Mouse (Mus musculus) CD4-positive, CD25-positive, alpha-beta regulatory T cell (primary cell): ENCODE results near the gene Mpv17l2. TPM values are rescaled to one million over a fixed set of nuclear protein-coding genes. Genes with fewer than 3 reads are reported as not detected.

Experiments
- polyA plus RNA-seq: library from polyadenylated mRNA; unstranded; fragments of 100-300 nt; shearing (Covaris generic); gene quantifications from one replicate; pipeline ENCODE4 v1.2.1, GENCODE M21; 2017

Gene Mpv17l2
- 71.6 TPM for polyA plus RNA-seq

DNA sequence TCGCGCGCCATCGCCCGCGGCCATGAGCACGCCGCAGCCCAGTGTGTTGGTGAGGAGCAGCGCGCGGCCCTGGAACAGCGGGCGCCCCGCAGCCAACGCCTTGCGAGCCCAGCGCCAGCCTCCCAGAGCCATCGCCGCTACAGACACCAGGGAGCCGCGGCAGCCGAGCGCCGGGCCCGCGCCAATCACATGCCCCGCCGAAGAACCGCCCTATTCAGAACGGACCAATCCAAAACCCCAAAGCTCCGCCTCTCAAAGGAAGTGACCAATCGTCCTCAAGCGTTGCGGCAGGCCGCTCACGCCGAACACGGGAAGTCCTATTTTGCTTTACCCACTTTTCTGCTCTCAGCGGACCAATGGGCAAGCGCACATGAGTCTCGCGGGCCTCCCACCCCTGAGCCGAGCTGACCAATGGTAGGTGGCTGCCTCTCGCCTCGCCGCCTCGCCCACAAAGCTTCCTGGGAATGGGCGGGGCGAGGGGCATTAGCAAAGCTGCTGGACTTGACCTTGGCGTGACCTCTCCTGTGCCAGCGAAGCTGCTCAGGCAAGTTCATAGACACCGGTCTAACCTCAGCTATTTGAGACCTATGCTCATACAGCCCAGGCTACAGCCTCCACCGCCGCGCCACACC lies at the start of gene Mpv17l2:
TSS of gene Mpv17l2 (minus strand) at position 172 of the 632 bp plus-strand sequence.

DNA sequence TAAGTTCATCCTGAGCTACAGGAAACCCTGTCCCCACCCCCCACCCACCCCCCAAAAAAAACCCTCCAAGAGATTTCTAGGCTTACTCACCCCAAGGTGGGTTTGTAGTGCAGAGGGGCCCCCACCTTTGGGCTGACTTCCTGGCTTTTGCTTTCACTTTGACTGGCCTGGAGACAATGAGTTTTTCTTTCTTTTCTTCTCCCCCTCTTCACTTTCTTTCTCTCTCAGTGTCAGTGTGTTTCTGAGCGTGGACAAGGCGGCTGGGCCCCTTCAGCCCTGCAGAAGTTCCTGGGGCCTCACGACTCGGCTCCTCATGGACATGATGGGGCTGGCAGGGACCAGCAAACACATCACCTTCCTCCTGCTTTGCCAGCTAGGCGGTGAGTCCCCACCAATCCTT lies 47.5 kb upstream of the Mpv17l2 start, which contains the start of gene Il12rb1:
TSS of gene Il12rb1 (plus strand) at position 211 of the 400 bp plus-strand sequence.

DNA sequence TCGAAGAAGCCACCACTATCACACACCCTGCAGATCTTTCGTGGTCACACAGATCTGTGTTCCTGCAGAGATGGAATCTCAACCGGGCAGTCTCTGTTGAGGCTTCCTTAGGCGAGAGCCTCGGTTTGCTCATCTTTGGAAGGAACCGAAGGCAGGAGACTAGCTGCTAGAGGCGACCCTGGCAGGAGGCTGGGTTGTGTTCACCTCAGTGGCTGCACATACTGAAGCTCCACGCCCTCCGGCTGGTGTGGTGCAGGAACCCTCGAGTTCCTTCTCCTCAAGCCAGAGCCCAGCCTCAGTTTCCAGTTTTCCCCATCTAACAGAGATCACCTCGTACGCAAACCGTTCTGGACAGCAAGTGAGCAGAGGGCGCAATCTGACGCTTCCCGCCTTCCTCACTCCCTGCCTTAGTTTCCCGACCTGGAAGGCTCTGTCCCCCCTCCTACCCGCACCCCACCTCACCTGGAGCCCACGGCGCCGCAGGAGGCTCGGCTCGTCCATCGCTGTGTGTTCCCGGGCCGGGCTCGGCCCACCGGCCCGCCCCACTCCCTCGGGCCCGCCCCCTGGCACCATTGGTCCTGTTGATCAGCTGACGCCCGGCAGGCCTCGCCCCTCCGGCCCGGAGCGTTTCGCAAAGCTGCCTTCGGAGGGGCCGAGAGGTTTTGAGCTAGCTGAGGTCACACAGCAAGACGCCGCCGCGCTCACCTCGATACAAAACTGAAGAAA lies 43.9 kb upstream of the Mpv17l2 start, which contains the start of gene Mast3:
TSS of gene Mast3 (minus strand) at position 574 of the 726 bp plus-strand sequence.

DNA sequence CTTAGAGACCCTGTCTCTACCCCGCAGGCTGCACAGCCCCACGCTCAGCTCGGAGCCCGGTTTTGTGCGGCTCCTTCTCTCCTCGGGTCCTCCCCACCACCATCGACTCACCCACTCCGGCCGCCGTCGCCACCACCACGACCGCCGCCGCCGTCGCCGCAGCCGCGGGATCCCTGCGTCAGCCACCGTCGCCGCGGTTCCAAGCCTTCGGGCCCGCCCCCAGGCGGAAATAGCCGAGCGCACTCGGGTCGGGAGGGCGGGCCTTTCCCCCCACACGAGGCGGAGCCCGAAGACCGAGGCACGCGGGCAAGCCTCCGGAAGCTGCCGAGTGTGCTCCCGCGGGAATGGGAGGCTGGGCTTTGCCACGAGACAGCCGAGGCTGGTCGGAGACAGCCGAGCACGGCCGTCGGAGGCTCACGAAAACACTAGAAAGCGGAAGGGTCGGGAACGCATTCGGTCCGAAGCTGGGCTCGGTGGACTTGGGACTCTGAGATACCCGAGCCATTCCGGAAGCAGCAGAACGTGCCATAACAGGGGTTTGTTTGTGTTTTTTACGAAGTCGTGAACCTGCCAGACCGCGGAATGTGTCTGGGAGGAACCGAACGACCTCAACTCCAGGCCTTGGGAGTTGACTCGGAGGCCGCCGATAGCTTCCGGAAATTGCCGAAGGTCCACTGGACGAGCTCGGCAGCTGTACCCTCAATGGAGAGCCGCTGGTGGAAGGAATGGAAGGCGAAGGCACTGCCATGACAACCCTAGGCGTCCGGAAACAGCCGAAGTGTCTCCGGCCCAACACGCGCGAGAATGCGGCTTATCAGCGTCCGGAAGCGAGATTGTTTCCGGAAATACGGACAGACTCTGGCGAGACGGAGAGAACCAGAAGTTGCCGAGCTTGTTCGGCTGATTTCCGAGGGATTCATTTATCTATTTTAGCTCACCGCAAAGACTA lies 16.0 kb upstream of the Mpv17l2 start, which contains the start of gene Pik3r2:
TSS of gene Pik3r2 (minus strand) at position 218 of the 949 bp plus-strand sequence.

DNA sequence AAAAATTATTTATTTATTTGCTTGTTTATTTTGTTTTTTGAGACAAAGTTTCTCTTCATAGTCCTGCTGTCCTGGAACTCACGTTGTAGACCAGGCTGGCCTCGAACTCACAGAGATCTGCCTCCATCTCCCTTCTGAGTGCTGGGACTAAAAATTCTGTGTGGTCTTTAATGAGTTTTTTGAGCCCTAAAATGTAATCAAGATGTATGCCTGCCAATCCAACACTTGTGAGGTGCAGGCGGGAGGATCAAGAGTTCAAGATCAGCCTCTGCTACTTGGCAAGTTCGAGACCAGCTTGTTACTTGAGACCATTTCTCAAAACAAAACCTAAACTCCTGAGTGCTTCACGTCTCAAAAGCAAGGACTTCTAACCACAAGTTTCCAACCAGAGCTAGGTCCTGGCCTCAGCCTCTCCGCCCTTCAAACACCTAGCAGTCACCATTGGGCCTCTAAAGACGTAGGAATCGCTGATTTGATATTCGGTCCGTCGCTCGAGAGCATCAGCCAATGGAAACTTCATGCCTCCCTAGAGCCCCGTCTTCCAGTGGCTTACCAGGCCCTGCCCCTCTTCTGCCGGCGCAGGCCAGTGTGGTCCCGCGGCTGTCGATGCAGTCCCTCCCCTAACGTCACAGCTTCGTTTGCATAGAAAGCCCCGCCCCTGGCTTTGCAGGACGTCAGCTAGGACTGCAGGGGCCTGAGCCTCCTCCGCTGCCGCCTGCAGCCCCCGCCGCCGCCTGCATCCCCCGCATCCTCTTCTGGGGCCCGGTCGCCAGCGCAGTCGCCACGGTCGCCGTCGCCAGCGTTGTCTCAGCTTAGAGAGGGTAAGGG lies 6.5 kb downstream of the Mpv17l2 start, which contains the start of gene Rab3a:
TSS of gene Rab3a (plus strand) at position 637 of the 828 bp plus-strand sequence.

DNA sequence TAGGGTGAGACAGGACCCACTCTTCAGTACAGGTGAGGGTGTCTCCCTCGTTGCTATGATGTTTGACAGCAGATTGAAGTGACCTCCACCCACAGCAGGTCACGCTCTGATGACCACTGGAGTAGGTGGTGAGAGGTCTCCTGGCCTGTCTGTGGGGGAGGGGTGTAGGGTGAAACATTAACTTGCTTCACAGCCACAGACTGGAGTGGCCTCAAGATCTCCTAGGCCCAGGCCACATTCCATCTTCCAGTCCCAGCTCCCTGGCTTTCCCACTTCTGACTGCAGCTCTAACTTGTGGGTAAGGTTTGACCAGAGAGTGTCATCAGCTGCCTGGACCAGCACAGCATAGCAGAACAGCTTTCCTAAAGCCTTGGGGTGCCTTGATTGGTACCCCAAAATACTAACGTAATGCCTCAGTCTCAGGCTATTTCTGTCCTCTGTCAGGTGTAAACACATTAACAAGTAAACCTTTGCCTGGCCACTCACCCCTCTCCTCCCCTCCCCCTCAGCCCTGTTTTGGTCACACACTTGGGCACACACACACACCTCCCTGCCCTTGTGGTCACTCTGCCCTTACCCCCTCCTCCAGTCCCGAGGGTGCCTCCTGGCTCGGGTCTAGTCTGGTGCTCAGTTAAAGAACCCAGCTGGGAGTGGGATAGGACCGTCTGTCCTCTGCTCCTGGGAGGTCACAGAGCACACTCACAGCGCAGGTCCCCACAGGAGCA lies 37.1 kb downstream of the Mpv17l2 start, which contains the start of gene Pde4c:
TSS of gene Pde4c (plus strand) at position 235 of the 725 bp plus-strand sequence.

DNA sequence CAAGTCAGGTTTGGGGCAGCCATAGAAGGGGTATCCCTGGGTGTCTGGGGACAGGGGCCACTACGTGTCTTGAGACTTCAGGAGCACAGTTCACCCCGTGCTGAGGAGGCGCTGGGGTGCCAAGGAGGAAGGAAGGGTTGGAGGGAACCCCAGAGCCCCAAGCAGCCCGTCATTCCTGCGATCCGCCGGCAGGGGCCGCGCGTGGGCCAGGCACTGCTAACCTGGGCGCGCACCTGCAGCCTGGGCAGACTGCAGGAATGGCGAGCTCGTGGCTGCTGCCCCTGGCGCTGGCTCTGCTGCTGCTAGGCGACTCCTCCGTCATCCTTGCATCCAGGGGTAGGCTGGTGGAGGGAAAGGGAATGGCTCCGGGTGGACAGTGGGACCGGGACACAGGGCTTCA lies 42.4 kb downstream of the Mpv17l2 start, which contains the start of gene Gm3336:
TSS of gene Gm3336 (plus strand) at position 247 of the 400 bp plus-strand sequence.

Other genes with a start within 250 kb of the Mpv17l2 start
- 422 TPM for gene Fkbp8, start 233.2 kb downstream of the Mpv17l2 start, polyA plus RNA-seq
- 90.3 TPM for gene Kxd1, start 233.0 kb downstream of the Mpv17l2 start, polyA plus RNA-seq
- 39.6 TPM for gene Ell, start 221.5 kb downstream of the Mpv17l2 start, polyA plus RNA-seq
- gene Isyna1, start 166.6 kb downstream of the Mpv17l2 start, polyA plus RNA-seq, result 95.3 TPM
- gene Ssbp4, start 152.1 kb downstream of the Mpv17l2 start, polyA plus RNA-seq, result 141 TPM
- 0.24 TPM for gene Lrrc25, start 144.8 kb downstream of the Mpv17l2 start, polyA plus RNA-seq
- not detected for gene Gdf15, start 128.5 kb downstream of the Mpv17l2 start, polyA plus RNA-seq
- gene Pgpep1, start 100.6 kb downstream of the Mpv17l2 start, polyA plus RNA-seq, result 5.5 TPM
- 379 TPM for gene Lsm4, start 87.7 kb downstream of the Mpv17l2 start, polyA plus RNA-seq
- 866 TPM for gene Jund, start 62.0 kb downstream of the Mpv17l2 start, polyA plus RNA-seq
- gene Iqcn, start 57.5 kb downstream of the Mpv17l2 start, polyA plus RNA-seq, result 0.16 TPM
- not detected for gene Gm3336, start 42.4 kb downstream of the Mpv17l2 start, polyA plus RNA-seq
- gene Pde4c, start 37.2 kb downstream of the Mpv17l2 start, polyA plus RNA-seq, result 0.98 TPM
- 13.2 TPM for gene Rab3a, start 6.3 kb downstream of the Mpv17l2 start, polyA plus RNA-seq
- 32.8 TPM for gene Pik3r2, start 15.8 kb upstream of the Mpv17l2 start, polyA plus RNA-seq
- 97.6 TPM for gene Mast3, start 44.1 kb upstream of the Mpv17l2 start, polyA plus RNA-seq
- gene Il12rb1, start 47.5 kb upstream of the Mpv17l2 start, polyA plus RNA-seq, result 34.9 TPM
- gene Arrdc2, start 78.8 kb upstream of the Mpv17l2 start, polyA plus RNA-seq, result 23.7 TPM
- not detected for gene Kcnn1, start 102.3 kb upstream of the Mpv17l2 start, polyA plus RNA-seq
- gene Ccdc124, start 113.0 kb upstream of the Mpv17l2 start, polyA plus RNA-seq, result 64.8 TPM
- not detected for gene Slc5a5, start 131.8 kb upstream of the Mpv17l2 start, polyA plus RNA-seq
- 5,768 TPM for gene Rpl18a, start 136.5 kb upstream of the Mpv17l2 start, polyA plus RNA-seq
- gene Map1s, start 145.0 kb upstream of the Mpv17l2 start, polyA plus RNA-seq, result 74.7 TPM